Mouse (Mus musculus) olfactory bulb, adult 2 months (tissue): ENCODE measurements around the gene Ttc13.

Source experiments
- CTCF ChIP-seq: fragments of 200-500 bp; IDR thresholded peaks from 2 replicates; pipeline ENCODE4 v1.5.1; 2012; ENCODE audit warnings: low read depth, mild to moderate bottlenecking, low read length, moderate library complexity; ENCODE audit not compliant: insufficient read depth
- POLR2A ChIP-seq: fragments of 200-500 bp; IDR thresholded peaks from 2 replicates; pipeline ENCODE4 v1.6.1; 2012; ENCODE audit warnings: mild to moderate bottlenecking, low read depth, low read length, moderate library complexity; ENCODE audit not compliant: insufficient read depth

DNA sequence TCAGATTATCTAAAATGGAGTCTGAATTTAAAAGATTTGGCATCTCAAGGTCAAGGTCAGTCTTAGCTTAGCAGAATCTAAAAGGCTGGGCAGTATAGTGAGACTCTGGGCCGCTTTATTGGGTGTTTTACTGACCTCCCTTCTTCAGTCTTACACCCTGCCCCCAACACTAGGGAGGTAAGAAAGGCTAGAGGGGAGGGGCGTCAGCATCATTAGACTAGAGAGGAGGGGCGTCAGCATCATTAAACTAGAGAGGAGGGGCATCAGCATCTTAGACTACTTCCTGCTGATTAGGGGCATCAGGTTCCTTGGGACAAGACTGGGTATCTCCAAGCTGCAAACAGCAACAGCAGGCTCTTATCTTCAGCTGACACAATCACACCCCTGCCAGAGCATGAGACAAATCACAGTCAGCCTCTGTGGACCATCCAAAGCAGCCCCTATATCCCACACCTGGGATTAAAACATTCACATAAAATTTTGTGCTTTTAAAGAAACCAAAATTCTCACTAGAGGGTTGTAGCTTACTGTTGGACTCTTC is 13.7 kb upstream of the Ttc13 start:
- no peak for TF ChIP-seq CTCF
- no peak for TF ChIP-seq POLR2A
